Mouse (Mus musculus) hematopoietic stem cell, adult 5-6 weeks (primary cell): ENCODE results near the gene Cplx2. TPM values are rescaled to one million over a fixed set of nuclear protein-coding genes. Genes with fewer than 3 reads are reported as not detected.

Source experiments
- ATAC-seq, 2 experiments: fragments of 125-278 bp in 1 of 2; replicated peaks in 1 of 2; 2 replicates each; pipeline ENCODE4 v1.8.0; 2016 to 2017; ENCODE audit warnings: inconsistent platforms in 2 of 2, mild to moderate bottlenecking in 2 of 2, moderate number of reproducible peaks in 2 of 2, low read depth in 1 of 2, moderate TSS enrichment in 1 of 2; ENCODE audit not compliant: low FRiP score in 2 of 2, poor library complexity in 2 of 2, severe bottlenecking in 2 of 2, insufficient read depth in 1 of 2, low TSS enrichment in 1 of 2
- total RNA-seq: library from RNA; stranded (forward); fragments of 172-1452, 232-1000 nt; gene quantifications from 2 replicates; pipeline ENCODE4 v1.2.3, GENCODE M21; 2017

Gene Cplx2
- total RNA-seq, 1 experiment from 2014 or later, result 3.4 TPM

DNA sequence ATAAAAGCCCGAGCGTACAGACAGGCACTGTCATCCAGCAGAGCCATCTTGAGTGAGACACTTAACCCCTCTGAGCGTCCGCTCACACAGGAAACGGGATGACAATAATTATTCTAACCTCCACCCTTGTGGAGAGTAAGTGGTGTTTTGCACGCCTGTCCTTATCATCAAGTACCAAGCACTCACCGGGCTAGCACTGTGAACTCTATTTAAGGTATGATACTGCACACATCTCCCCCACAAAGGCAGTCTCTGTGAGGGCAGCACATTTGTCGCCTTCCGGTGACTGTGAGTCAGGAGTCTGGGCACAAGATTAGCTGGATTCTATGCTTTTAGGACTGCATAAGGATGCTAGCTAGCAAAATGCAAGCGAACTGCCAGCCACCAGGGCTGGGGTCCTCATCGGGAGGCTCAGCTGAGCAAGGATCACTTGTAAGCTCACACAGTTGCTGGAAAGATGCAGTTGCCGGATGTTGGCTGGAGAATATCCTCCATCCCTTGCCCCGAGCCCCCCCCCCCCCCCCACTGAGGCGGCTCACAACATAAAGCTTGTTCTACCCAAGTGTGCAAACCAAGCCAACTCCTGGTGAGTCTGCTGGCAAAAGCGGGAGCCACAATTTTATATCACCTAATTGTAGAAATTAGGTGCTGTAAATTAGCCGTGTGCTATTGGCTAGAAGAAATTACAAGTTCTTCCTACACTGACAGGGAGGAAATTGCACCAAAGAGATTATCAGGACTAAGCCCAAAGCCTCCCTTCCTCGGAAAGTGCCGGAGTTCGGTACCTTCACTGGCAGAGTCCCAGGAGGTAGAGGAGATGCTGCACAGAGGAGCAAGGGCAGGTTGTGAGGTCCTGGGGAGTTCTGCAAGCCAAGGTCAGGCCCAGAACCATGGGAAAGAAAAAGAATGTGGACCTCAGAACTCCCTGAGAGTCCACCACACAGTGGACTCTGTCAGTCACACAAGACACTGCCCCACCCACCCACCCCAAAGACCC, 14.2 kb downstream of the Cplx2 start:
- ATAC-seq, result no peak

DNA sequence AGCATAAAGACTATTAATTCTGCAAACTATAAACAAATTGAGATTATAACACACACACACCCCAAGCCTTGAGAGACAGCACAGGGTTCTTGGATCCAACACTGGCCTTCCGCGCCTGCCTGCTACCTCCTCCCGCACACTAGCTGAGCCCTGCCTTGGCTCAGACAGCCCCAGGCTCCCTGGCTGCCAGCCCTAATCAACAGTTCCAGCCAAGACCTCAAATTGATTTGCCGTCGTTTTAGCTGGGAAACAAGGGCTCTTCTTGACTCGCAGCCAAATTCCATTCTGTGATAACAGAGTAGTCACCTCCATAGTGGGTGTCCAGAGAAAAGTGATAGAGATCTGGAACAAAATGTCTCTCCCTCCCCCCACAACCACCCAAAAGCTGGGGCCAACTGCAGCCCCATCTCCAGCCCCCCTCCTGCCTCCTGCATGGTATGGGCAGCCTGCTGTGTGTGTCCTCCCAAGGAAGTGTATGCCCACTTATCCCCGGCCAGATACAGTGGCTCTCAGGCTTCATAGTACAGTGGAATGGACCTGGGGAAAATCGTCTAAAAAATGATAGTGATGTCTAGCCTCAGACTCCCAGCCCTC, 18.9 kb downstream of the Cplx2 start:
- no peak for ATAC-seq

DNA sequence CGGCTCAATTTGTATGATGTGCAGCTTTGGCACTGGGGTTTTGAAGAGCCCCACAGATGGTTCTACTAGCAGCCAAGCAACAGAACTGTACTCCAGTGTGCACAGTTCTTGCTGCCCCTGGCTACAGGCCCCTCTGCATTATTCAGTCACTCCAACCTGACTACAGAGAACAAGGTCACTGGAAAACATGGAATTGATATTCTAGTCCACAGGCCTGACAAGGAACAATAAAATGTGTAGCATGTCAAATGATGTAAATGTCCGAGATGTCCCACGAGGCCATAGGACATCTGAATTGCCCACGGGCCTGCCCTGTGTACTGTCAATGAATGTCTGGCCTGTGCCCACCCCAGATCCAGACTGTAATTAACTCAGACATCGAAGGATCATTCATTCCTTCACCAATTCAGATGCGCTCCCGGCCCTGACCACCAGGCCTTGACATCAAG, 19.4 kb downstream of the Cplx2 start:
- no peak for ATAC-seq

DNA sequence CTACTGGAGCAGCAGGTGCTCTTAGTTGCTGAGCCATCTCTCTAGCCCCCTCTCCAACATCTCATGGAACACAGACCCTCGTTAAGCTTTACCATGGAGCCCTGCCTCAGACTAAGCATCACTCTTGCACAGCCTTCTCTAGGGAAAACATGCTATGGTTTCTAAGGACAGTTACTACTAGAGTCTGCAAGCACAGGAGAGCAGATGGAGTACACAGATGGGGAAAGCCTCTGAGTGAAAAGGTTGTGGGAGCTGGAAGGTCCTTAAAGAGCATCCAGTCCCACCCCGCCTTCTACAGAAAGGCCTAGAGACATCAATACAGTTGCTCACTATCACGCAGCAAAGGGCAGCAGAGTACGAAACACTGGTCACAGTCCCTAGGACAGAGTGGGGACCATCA, 20.2 kb downstream of the Cplx2 start:
- no peak for ATAC-seq

DNA sequence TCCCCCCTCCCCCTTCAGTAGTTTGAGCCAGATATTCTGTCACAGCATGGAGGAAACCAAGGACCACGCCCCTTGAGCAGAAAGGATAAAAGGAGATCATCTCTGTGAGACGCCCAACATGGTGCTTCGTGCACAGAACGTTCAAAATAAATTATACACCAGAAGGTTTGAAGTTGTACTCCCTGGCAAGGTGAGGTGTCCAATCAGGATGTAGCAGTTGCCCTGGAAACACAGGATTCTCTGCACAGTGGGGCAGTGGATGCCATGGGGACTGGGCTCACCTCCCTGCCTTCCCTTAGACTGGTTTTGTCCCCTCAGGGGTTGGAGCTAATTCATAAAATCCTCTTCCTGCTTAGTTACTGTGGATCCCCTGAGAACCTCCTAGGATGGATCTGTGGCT, 25.9 kb downstream of the Cplx2 start:
- no peak for ATAC-seq

DNA sequence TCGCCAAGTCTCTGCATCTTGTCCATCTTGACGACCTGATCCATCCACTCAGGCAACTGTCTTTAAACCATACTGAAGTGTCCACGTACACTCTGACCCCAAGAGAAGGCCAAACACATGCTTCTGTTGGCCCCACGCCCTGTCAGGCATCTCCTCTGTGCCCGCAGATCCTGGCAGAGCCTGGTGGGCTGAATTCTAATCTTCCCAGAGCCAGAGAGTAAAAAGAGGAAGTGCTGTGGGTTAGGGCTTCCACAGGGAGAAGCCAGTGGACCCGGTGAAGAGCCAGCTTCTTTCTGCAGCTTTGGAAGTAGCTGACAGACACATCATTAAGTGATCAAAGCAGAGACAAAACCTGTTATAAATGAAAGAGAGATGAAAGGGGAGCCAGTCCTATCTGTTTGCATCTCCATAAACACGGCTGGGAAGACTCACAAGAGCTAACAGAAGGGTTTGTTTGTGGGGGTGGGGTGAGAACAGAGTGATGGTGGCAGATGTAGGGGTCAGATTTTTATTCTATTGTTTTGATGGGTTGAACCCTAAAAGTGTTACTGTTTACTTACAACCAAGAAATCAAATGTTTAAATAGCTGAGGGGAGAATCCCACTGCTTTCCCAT, 29.5 kb downstream of the Cplx2 start:
- no peak for ATAC-seq

DNA sequence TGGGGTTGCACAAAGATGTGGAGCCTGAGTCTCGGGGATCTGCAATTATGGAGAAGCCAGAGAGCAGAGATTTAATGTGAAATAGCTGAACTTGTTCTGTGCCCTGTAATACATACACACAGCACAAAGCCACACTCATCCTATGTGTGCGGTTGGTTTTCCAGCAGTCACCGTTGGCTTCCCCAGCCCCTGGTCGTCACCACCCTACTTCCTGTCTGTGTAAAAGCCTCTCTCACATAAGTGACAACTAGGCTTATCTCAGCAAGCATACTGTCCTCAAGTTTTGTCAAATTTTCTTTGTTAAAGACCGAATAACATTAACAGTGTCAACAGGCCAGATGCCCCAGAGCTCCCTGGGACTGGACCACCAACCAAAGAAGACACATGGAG, 30.0 kb downstream of the Cplx2 start:
- ATAC-seq, result no peak

DNA sequence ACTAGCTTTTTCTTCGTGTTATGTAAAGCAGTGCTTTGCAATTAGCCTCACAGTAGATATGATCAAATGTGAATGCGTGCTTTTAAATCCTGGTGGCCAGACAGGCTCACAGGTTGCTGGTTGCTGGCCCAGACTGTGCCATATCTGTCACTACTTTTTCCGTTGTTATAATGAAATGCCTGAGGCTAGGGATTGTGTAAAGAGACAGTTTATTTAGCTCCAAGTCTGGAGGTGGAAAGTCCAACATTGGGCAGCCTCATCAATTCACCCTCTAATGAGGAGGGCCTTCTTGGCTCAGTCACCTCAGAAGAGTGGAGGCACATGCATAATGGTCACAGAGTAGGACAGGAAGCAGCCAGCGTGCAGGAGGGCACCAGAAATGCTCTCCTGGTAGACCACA, 31.2 kb downstream of the Cplx2 start:
- no peak for ATAC-seq

DNA sequence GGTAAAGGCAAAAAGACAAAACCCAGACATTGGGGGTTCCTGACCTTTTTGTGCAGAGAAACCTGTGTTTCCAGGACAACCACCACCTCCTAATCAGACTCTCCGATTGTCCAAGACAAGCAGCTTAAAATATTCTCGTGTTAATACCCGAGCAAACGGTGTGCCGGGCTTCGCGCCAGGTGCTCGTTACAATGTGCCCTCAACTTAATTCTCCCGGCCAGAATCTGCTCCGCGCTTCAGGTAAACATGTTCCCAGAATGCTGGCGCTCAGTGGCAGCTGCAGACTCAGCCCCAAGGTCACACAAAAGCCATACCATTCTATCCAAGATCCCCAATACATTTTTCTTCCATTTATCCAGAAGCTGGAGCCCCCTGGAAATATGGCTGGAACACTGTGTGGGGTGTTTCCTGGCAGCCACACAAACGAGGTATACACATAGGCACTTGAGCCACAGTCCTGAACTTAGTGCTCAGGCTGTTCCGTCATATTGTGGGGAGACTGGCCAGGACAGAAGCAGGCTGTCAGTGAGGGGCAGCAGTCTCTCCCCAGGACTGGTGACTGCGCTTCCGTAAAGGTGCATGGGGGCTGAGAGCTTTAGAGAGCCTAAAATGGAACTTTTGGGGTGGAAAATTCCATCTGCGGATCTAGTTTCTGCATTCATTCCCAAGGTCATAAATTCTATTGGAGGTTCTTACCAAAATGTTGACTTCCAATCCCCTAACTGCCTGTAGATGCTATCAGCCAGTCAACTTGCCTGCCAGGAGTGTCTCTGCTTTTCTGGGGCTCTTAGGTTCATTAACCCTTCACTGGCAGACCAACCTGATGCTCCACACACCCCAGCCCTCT, 32.3 kb downstream of the Cplx2 start:
- ATAC-seq, result no peak

DNA sequence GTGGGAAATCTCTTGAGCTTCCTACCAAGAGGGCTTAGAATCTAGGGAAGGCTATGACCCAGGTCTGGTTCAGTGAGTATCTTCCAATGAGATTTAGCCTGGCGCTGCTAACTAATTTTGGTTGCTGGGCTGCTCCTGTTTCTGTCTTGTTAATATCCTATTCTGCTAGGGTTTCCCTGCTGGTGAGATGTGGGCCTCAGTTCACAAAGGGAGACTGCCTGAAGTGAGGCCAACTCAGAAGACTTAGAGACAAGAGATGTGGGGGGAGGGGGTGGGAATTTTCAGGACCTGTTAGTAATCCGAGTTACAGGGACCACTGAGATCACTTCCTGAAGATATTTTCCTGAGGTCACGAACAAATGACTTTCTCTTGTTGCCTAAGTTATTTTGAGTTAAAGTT, 33.1 kb downstream of the Cplx2 start:
- ATAC-seq, result no peak

DNA sequence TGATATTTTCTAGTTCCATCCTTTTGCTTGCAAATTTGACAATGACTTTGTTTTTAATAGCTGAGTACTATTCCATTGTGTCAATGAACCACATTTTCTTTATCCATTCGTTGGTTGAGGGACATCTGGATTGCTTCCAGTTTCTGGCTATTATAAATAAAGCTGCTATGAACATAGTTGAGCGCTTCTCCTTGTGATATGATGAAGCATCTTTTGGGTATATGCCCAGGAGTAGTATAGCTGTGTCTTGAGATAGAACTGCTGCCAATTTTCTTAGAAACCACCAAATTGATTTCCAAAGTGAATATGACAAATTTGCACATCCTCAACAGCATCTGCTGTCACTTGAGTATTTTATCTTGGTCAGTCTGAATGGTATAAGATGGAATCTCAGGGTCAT, 34.7 kb downstream of the Cplx2 start:
- no peak for ATAC-seq

DNA sequence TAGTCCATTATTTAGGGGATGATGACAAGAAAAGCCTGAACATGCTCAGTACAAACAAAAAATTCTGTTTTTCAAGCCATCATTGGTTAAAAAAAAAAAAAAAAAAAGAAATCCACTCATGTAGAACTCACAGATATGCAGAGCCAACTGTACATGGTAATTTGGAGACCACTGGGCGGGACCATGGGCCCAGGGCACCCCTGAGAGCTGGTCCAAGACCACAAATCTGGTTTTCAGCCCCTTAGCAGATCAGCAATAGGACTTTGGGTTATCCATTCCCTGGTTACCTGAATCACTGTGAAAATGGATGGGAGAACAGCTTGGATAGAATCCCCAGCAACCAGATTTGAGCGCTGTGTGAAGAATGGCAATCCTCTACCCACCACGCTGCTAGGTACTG, 40.5 kb downstream of the Cplx2 start:
- no peak for ATAC-seq

DNA sequence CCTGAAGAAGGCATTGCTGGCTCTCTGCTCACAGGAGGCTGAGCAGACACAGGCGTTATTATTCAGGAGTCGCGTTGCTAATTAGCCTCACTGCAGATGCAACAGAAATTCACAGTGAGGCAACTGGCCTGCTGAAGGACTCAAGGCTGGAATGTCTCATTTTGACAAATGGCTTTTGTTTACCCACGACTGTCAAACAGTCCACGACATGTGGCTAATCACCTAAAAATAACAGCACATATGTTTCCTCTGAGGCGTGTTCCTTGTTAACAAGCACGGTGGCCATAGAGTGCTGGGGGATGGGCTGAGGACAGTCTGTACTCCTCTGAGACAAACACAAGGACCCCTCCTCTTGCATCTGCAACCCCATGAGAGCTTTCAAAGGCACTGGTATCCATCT, 41.1 kb downstream of the Cplx2 start:
- no peak for ATAC-seq

DNA sequence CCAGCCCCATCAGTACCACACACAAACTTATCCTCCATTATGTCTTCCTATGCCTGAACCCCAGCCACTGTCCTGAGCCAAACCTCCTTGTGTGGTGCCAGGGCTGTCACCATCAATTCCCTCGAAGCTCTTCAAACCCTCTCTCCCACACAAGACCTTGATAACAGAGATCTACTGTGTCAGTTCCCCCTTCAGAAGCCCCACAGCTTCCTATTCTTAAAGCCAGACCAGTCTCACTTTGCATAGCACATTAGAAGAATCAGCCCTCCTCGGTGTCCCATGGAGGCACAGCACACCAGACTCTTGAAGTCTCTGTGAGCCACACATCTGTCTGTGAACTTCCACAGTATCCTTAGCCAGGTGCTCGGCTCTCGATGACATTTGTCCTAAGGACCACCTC, 41.6 kb downstream of the Cplx2 start:
- ATAC-seq, result no peak

DNA sequence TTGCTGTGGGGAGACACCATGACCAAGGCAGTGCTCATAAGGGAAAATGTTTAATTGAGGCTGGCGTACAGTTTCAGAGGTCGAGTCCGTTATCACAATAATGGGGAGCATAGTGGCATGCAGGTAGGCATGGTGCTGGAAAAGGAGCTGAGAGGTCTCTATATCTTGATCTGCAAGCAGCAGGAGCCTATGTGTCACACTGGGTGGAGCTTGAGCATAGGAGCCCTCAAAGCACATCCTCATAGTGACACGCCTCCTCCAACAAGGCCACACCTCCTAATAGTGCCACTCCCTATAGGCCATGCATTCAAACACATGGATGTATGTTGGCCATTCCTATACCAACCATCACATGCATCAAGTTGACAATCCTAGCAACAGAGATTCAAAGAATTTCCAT, 43.9 kb downstream of the Cplx2 start:
- ATAC-seq, result no peak

DNA sequence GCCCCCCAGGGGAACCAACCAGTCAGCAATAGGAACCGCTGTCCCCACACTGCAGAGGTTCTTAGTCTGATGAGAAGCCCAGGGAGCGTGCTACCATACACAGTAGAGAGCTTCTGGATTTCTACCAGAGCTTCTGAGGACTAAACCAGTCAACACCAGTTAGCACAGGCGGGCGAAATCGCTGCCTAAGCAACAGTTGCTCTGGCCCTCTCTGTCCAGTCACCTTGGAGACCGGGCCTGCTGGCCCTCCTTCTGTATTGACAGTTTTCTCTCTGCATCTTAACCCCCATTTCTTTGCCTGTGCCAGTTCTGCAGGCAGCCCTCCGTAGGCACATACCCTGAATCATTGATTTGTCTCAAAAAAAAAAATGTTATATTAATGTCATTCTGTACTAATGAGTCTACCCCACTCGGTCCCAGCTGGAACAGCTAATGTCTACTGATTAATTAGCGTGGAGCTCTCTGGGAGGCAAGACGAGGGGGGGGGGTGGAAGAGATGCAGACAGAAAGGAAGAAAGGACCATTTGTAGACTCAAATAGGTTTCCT, 47.7 kb downstream of the Cplx2 start:
- ATAC-seq, result no peak

DNA sequence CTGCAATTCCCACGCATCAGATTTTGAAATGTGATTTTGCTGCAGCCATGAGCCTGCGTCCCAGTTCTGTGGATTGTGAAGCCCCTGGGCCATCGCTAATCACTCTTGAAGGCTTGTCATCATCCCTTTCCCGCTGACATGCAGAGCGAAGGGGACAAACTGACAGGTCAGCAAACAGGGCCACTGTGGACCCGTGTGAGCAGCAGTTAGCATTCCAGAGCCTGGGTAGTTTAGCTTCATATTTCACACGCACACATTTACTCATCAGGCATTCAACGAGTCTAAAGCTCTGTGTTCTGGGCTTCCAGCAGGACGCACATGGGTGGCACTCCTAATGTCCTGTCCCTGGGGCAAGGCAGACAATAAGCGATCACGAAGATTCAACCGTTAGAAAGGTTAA, 49.1 kb downstream of the Cplx2 start:
- ATAC-seq, result no peak
